Mouse (Mus musculus) lung, postnatal 0 days (tissue): ENCODE data around the gene Cdkl1. TPM values are rescaled to one million over a fixed set of nuclear protein-coding genes. Genes with fewer than 3 reads are reported as not detected.

ENCODE experiments used
- ATAC-seq: fragments of 200-750 bp; cut with Nextera tagmentation; 2 replicates; pipeline ENCODE4 v1.8.0; 2017; ENCODE audit warnings: moderate library complexity
- DNase-seq: peaks from one replicate; pipeline ENCODE4 v3.0.0-alpha.2; 2016; ENCODE audit warnings: low spot score
- H3K27ac ChIP-seq: fragments of 300-500 bp; sonication (generic); 2 replicates; pipeline ENCODE4 v1.5.1; 2014; ENCODE audit warnings: antibody characterized with exemption, mild to moderate bottlenecking, low read length, mixed read lengths
- H3K27me3 ChIP-seq: fragments of 300-500 bp; sonication (generic); replicated peaks from 2 replicates; pipeline ENCODE4 v1.6.1; 2014; ENCODE audit warnings: low read length, mixed read lengths; ENCODE audit not compliant: insufficient read depth
- H3K36me3 ChIP-seq: fragments of 300-500 bp; sonication (generic); 2 replicates; pipeline ENCODE4 v1.6.1; 2014; ENCODE audit warnings: low read length, mixed read lengths; ENCODE audit not compliant: insufficient read depth
- H3K4me1 ChIP-seq: fragments of 300-500 bp; sonication (generic); 2 replicates; pipeline ENCODE4 v1.6.1; 2014; ENCODE audit warnings: antibody characterized with exemption, low read depth, low read length, mixed read lengths; ENCODE audit not compliant: insufficient read depth
- H3K4me2 ChIP-seq: fragments of 300-500 bp; sonication (generic); replicated peaks from 2 replicates; pipeline ENCODE4 v1.6.1; 2014; ENCODE audit warnings: low read depth, mild to moderate bottlenecking, low read length, moderate library complexity, mixed read lengths
- H3K4me3 ChIP-seq: fragments of 300-500 bp; sonication (generic); 2 replicates; pipeline ENCODE4 v1.5.1; 2014; ENCODE audit warnings: low read depth, low read length
- H3K9ac ChIP-seq: fragments of 300-500 bp; sonication (generic); replicated peaks from 2 replicates; pipeline ENCODE4 v1.6.1; 2014; ENCODE audit warnings: low read depth, mild to moderate bottlenecking
- H3K9me3 ChIP-seq: fragments of 300-500 bp; sonication (generic); 2 replicates; pipeline ENCODE4 v1.6.1; 2016; ENCODE audit warnings: low read length, mixed read lengths
- CTCF ChIP-seq: IDR thresholded peaks from 2 replicates; pipeline ENCODE4 v1.5.1; 2016; ENCODE audit warnings: antibody characterized with exemption, mild to moderate bottlenecking
- EP300 ChIP-seq: IDR thresholded peaks from 2 replicates; pipeline ENCODE4 v1.6.1; 2016; ENCODE audit warnings: antibody characterized with exemption, mild to moderate bottlenecking, control low read depth
- WGBS: fragments of 180-500 bp; shearing (Covaris S2); extraction: QIAGEN DNeasy Blood & Tissue Kit; methylation state at CpG from one replicate; pipeline ENCODE4 v1.1.7; 2014; 5-methylcytosine and 5-hydroxymethylcytosine counted together
- microRNA counts: library from miRNA; unstranded; fragments of <30 nt; microRNA quantifications from one replicate; lab custom pipeline; 2015
- microRNA-seq: library from miRNA; unstranded; fragments of <30 nt; microRNA quantifications from one replicate; pipeline ENCODE4, GENCODE M21; 2016
- polyA plus RNA-seq: library from polyadenylated mRNA; unstranded; fragments of >200 nt; fragmentation: Nextera tagmentation; extraction: Ambion mirVana; gene quantifications from 2 replicates; pipeline ENCODE4 v1.2.1, GENCODE M21; 2015

The Cdkl1 gene
- polyA plus RNA-seq, 1 experiment from 2014 or later: 3.1 TPM

DNA sequence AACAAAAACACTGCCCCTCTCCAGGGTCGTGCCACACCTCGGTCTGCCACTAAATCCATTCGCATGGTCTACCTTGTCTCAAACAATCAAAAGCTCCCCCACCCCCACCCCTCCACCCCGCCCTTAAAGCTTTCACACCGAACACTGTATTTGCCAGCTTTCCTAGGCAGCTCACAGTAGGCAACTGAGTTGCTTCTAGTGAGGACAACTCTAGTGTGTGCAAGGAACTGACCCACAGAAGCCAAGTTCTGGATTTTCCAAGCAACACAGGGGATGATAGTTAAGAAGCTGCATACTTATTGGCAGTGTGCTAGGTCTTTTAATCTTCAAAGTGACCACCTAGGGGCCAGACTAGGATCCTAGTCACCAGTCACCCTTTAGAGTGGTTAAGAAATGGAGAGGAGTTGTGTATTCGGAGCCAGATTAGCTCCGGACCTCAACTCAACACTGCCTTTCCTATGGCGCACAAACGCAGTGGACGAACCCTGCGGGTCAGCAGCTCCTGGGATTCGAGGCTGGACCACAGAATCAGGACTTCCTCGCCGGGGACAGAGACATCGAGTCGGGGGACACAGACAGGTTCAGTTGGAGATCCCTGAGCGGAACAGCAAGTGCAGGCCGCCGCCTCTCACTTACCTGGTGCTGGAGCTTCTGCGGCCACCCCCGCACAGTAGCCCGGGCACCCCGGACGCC lies 66.9 kb downstream of the Cdkl1 start:
- peak; percentile 17 for DNase-seq
- Histone ChIP-seq H3K4me3 (peak overlapping the region; percentile 69), H3K27ac (peak overlapping the region; percentile 88), H3K9me3 (no peaks in the 10 kb centered on the region), H3K27me3 (no peaks in the 10 kb centered on the region), H3K4me1 (0 out of 2 replicates have a peak, but pooled peaks cover 3% of the 10 kb centered on the region), H3K4me2 (peak overlapping the region; percentile 94), H3K36me3 (no peaks in the 10 kb centered on the region), H3K9ac (peak overlapping the region; percentile 41; the same call in 1 of the 2 replicates)
- ATAC-seq: no peak
- TF ChIP-seq CTCF: no peak
- no peak for TF ChIP-seq EP300
- WGBS: 1% methylated on average over 24 of the region's 24 CpGs

- WGBS: 47% methylated on average over 2 of the region's 2 CpGs
- H3K4me2 ChIP-seq: no peak overlapping the region
- no peaks in the 10 kb centered on the region for H3K36me3 ChIP-seq
- H3K9ac ChIP-seq: no peak overlapping the region
- 0 out of 2 replicates have a peak, but pooled peaks cover 3% of the 10 kb centered on the region for H3K4me1 ChIP-seq
- H3K4me3 ChIP-seq: no peak overlapping the region
- no peaks in the 10 kb centered on the region for H3K9me3 ChIP-seq
- DNase-seq (no peak), ATAC-seq (no peak)
- H3K27ac ChIP-seq: no peak overlapping the region
- no peaks in the 10 kb centered on the region for H3K27me3 ChIP-seq
- TF ChIP-seq CTCF (no peak), EP300 (no peak)
Measured at GRCm38 (mm10) chr12:69723376-69723775, 67.7 kb downstream of the Cdkl1 start.

DNA sequence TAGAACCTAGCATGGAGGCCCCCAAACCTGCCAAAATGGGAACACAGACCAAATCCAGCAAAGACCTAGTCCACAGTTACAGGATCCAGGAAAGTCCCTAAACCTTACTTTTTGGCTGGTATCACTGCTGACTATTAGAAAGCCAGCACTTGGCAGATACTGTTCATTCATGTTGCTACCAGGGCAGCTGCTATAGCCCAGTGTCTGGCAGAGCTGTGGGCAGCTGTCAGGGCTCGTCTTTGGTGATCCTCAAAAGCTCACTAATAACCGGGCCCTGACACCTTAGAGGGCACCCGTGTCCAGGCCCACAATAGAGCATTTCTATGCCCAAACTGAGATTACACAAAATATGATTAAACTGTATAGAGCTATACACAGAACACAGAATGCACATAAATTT lies 68.2 kb downstream of the Cdkl1 start:
- DNase-seq (no peak), ATAC-seq (no peak)
- H3K27ac ChIP-seq: no peak overlapping the region
- H3K9ac ChIP-seq: no peak overlapping the region
- H3K36me3 ChIP-seq: no peaks in the 10 kb centered on the region
- H3K9me3 ChIP-seq: no peaks in the 10 kb centered on the region
- no peaks in the 10 kb centered on the region for H3K27me3 ChIP-seq
- 87% methylated on average over 3 of the region's 3 CpGs for WGBS
- H3K4me1 ChIP-seq: 0 out of 2 replicates have a peak, but pooled peaks cover 3% of the 10 kb centered on the region
- TF ChIP-seq CTCF: no peak
- no peak for TF ChIP-seq EP300
- no peak overlapping the region for H3K4me3 ChIP-seq
- no peak overlapping the region for H3K4me2 ChIP-seq

DNA sequence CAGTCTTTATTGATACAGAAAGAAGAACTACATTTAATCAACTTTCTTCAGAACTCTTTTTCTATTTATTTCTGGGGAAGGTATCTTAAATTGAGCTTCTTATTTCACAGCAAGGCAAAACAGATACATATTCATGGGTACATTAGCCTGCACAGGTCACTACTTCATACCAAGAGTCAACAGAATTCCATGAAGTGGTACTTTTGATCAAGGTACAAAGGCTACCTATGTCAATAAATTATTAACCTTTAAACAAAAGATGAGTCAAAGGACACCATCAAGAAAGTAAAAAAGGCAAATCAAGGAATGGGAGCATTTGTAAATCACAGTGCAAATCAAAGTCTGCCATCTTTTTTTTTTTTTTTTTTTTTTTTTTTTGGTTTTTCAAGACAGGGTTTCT lies 77.4 kb downstream of the Cdkl1 start:
- TF ChIP-seq CTCF (no peak), EP300 (no peak)
- Histone ChIP-seq H3K36me3 (no peaks in the 10 kb centered on the region), H3K4me2 (no peak overlapping the region), H3K27ac (no peak overlapping the region), H3K9ac (no peak overlapping the region), H3K4me1 (no peaks in the 10 kb centered on the region), H3K4me3 (no peak overlapping the region), H3K27me3 (no peaks in the 10 kb centered on the region), H3K9me3 (no peaks in the 10 kb centered on the region)
- ATAC-seq: no peak
- DNase-seq: no peak

DNA sequence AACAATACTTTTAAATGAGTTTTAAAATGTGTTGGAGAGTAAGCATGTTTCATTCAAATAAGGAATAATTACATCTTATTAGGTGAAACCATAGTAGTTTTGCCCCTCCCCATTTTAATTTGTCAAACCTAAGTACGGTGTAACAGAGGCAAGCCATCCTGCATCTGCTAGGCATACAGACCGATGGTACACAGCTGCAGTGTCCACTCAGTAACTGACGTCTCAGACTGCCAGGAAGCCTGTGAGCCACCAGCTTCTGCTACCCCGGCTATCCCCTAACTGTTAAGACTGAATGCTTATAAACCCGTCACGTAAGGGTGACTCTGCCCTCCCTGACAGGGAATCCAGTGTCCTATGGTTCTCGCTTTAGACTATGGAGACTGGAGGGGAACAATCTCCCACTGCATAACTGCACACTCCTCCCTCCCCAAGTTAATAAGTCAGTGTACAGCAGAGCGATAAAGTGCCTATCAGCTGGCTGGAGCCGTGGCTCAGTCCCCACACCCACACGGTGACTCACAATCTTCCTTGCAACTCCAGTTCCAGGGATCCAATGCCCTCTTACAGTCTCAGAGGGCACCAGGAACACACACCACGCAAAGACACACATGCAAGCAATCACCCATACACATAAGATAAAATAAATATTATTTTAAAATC lies 86.1 kb downstream of the Cdkl1 start:
- Histone ChIP-seq H3K4me2 (no peak overlapping the region), H3K9ac (no peak overlapping the region), H3K27ac (no peak overlapping the region), H3K9me3 (no peaks in the 10 kb centered on the region), H3K36me3 (no peaks in the 10 kb centered on the region; the same call in 1 of the 2 replicates), H3K27me3 (no peaks in the 10 kb centered on the region), H3K4me3 (no peak overlapping the region), H3K4me1 (no peaks in the 10 kb centered on the region)
- DNase-seq (no peak), ATAC-seq (no peak)
- TF ChIP-seq EP300: no peak
- no peak for TF ChIP-seq CTCF
- WGBS: 73% methylated on average over 11 of the region's 11 CpGs

DNA sequence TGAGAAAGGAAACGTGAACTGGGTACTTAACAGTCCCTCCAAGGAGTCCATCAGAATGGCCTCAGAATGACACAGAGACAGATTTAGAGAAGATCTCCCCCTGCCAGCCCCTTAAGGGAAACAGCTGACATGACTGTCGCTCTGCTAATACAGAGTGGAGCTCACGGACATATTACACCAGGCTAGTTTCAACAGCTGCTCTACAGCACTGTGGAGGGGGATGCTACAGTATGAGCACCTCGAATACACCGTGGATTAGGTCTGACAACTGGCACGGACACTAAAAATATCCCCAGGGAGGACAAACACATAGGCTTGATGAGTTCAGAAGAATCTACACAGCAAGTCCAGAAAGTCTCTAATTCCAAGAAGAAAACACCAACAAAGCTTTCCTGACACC lies 92.7 kb downstream of the Cdkl1 start:
- TF ChIP-seq EP300: no peak
- no peak for TF ChIP-seq CTCF
- Histone ChIP-seq H3K27me3 (no peaks in the 10 kb centered on the region), H3K4me3 (no peak overlapping the region), H3K4me1 (no peaks in the 10 kb centered on the region), H3K9ac (no peak overlapping the region), H3K9me3 (no peaks in the 10 kb centered on the region), H3K27ac (no peak overlapping the region), H3K36me3 (no peaks in the 10 kb centered on the region; the same call in 1 of the 2 replicates), H3K4me2 (no peak overlapping the region)
- DNase-seq (no peak), ATAC-seq (no peak)
- WGBS: 78% methylated on average over 6 of the region's 6 CpGs

MicroRNAs encoded within 50 kb of the gene (microRNA counts, 519-probe panel; counts per million panel counts)
- microRNA mmu-miR-681 (lab: Ali Mortazavi, UCI): not detected

Small RNA genes lying within 50 kb of the gene (microRNA-seq; reads per million reads assigned to microRNA genes)
- gene Mir681: not detected

Other genes starting within 250 kb of the Cdkl1 start
- gene Vcpkmt, start 208.2 kb downstream of the Cdkl1 start, polyA plus RNA-seq: 20.6 and 25.6 TPM in 2 replicates
- gene Sos2, start 109.4 kb downstream of the Cdkl1 start, polyA plus RNA-seq: 10.6 and 11.9 TPM in 2 replicates
- 3.7 and 4.5 TPM in 2 replicates for gene L2hgdh, start 66.4 kb downstream of the Cdkl1 start, polyA plus RNA-seq
- gene Atp5s, start 66.3 kb downstream of the Cdkl1 start, polyA plus RNA-seq: 18.5 and 21.4 TPM in 2 replicates
- gene Atl1, start 101.3 kb upstream of the Cdkl1 start, polyA plus RNA-seq: 2.9 and 4.8 TPM in 2 replicates
- gene Map4k5, start 101.9 kb upstream of the Cdkl1 start, polyA plus RNA-seq: 20.6 and 22.9 TPM in 2 replicates
- gene Sav1, start 195.7 kb upstream of the Cdkl1 start, polyA plus RNA-seq: 10.7 and 12.2 TPM in 2 replicates